Mouse (Mus musculus): ENCODE data around the gene Gzma.

DNA sequence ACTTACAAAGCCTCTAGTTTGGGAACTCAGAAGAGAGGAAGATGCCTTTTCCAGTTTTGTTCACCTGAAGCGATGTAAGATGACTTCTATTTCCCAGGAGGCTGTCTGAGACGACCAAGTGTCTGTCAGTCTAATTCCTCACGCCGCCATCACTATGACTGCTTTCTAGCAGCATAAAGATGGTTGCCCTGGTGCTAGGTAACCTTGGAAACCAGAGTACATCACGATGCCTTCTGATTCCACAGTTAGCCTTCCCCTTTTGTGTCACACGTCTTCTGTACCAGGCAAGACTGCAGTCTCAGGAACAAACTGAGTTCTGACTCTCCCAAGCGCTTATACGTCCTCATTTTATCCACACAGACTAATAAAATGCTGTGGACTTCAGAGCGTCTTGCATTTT is 21.8 kb downstream of the Gzma start:
- TF ChIP-seq POLR2A (IDR thresholded peaks at IDR 0.05; ENCODE audit: control insufficient read depth, extremely low read depth, insufficient read depth, low read length, poor library complexity) (no peak), CTCF (IDR thresholded peaks at IDR 0.05; ENCODE audit: borderline replicate concordance, control insufficient read depth, extremely low read depth, insufficient read depth, low read length, poor library complexity) (no peak)

All from thymus, adult 2 months (tissue).